Mouse (Mus musculus): Measurements from ENCODE around the gene Tspan9. TPM values are rescaled to one million over a fixed set of nuclear protein-coding genes. Genes with fewer than 3 reads are reported as not detected.

The Tspan9 gene
- polyA plus RNA-seq, 1 experiment from 2014 or later = 141 TPM

- WGBS = 73% methylated on average over 1 of the region's 1 CpGs
- Histone ChIP-seq H3K4me1 (peaks cover 28% of the 10 kb centered on the region), H3K27me3 (no peaks in the 10 kb centered on the region)
Measured at GRCm38 (mm10) chr6:128001587-128001986, 141.8 kb downstream of the Tspan9 start.

DNA sequence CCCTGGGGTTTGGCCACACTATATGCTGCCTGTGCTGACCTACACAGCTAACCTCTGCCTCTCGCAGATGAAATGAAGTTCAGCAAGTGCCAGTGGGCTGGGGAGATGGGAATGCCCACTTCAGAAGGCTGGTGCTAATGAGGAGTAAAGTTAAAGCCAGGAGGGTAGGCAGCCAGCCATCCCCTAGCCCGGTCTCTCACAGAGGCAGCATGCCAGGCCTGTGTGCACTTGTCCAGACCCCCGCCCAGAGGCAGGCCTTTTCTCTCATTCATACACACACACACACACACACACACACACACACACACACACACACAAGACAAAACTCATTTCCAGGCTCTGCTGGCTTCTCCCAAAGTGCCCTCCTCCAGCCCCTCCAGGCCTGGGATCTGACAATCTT lies 142.6 kb downstream of the Tspan9 start:
- Histone ChIP-seq H3K9me3 (no peaks in the 10 kb centered on the region), H3K4me1 (peaks cover 28% of the 10 kb centered on the region), H3K27me3 (no peaks in the 10 kb centered on the region), H3K36me3 (no peaks in the 10 kb centered on the region), H3K27ac (no peak overlapping the region), H3K4me3 (no peak overlapping the region), H3K4me2 (no peak overlapping the region), H3K9ac (no peak overlapping the region)
- no peak for ATAC-seq (ENCODE audit: insufficient number of reproducible peaks, low FRiP score, low TSS enrichment, low read depth)
- 60% methylated on average over 3 of the region's 3 CpGs for WGBS

More at GRCm38 (mm10) chr6:128001587-128001986, 141.8 kb downstream of the Tspan9 start:
- H3K9me3 ChIP-seq = no peaks in the 10 kb centered on the region
- ATAC-seq (ENCODE audit: insufficient number of reproducible peaks, low FRiP score, low TSS enrichment, low read depth) = no peak
- no peak overlapping the region for H3K27ac ChIP-seq
- no peak overlapping the region for H3K4me2 ChIP-seq
- no peaks in the 10 kb centered on the region for H3K36me3 ChIP-seq
- H3K9ac ChIP-seq = no peak overlapping the region
- H3K4me3 ChIP-seq = no peak overlapping the region

GRCm38 (mm10) chr6:127999118-127999517 lies 144.3 kb downstream of the Tspan9 start:
- H3K4me3 ChIP-seq = no peak overlapping the region
- no peak overlapping the region for H3K4me2 ChIP-seq
- 77% methylated on average over 2 of the region's 2 CpGs for WGBS
- no peaks in the 10 kb centered on the region for H3K27me3 ChIP-seq
- ATAC-seq (ENCODE audit: insufficient number of reproducible peaks, low FRiP score, low TSS enrichment, low read depth) = no peak
- no peaks in the 10 kb centered on the region for H3K36me3 ChIP-seq
- no peaks in the 10 kb centered on the region for H3K9me3 ChIP-seq
- no peak overlapping the region for H3K27ac ChIP-seq
- peaks cover 28% of the 10 kb centered on the region for H3K4me1 ChIP-seq
- H3K9ac ChIP-seq = no peak overlapping the region

DNA sequence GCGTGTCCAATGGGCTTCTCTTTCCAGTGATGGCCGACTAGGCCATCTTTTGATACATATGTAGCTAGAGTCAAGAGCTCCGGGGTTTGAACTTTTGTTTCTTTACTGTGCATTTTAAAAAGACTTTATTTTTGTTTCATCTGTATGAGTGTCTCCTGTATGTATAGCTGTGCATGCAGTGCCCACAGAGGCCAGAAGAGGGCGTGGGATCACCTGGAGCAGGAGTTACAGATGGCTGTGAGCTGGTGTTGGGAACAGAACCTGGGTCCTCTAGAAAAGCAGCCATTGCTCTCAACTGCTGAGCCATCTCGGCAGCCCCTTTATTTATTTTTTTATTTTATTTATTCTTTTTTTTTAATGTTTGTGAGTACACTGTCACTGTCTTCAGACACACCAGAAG lies 146.5 kb downstream of the Tspan9 start:
- Histone ChIP-seq H3K27ac (no peak overlapping the region), H3K4me3 (no peak overlapping the region), H3K4me2 (no peak overlapping the region), H3K9ac (no peak overlapping the region), H3K9me3 (no peaks in the 10 kb centered on the region), H3K27me3 (no peaks in the 10 kb centered on the region), H3K4me1 (peaks cover 15% of the 10 kb centered on the region), H3K36me3 (no peaks in the 10 kb centered on the region)
- no peak for ATAC-seq (ENCODE audit: insufficient number of reproducible peaks, low FRiP score, low TSS enrichment, low read depth)
- 83% methylated on average over 5 of the region's 5 CpGs for WGBS

- Histone ChIP-seq H3K4me2 (no peak overlapping the region), H3K27ac (no peak overlapping the region), H3K4me1 (peaks cover 20% of the 10 kb centered on the region), H3K4me3 (no peak overlapping the region), H3K36me3 (no peaks in the 10 kb centered on the region), H3K27me3 (no peaks in the 10 kb centered on the region), H3K9me3 (no peaks in the 10 kb centered on the region), H3K9ac (no peak overlapping the region)
- 77% methylated on average over 8 of the region's 8 CpGs for WGBS
- ATAC-seq (ENCODE audit: insufficient number of reproducible peaks, low FRiP score, low TSS enrichment, low read depth) = no peak
Measured at GRCm38 (mm10) chr6:127992993-127993392, 150.4 kb downstream of the Tspan9 start.

- 75% methylated on average over 11 of the region's 11 CpGs for WGBS
- no peak overlapping the region for H3K4me2 ChIP-seq
- H3K27ac ChIP-seq = no peak overlapping the region
- no peak for ATAC-seq (ENCODE audit: insufficient number of reproducible peaks, low FRiP score, low TSS enrichment, low read depth)
- no peaks in the 10 kb centered on the region for H3K9me3 ChIP-seq
- no peaks in the 10 kb centered on the region for H3K36me3 ChIP-seq
- H3K4me3 ChIP-seq = no peak overlapping the region
- no peaks in the 10 kb centered on the region for H3K27me3 ChIP-seq
- H3K4me1 ChIP-seq = peaks cover 20% of the 10 kb centered on the region
- H3K9ac ChIP-seq = no peak overlapping the region
Measured at GRCm38 (mm10) chr6:127991509-127992176, 151.8 kb downstream of the Tspan9 start.

GRCm38 (mm10) chr6:127989624-127990212 lies 153.7 kb downstream of the Tspan9 start:
- H3K4me1 ChIP-seq = peaks cover 37% of the 10 kb centered on the region
- H3K9me3 ChIP-seq = no peaks in the 10 kb centered on the region
- 58% methylated on average over 11 of the region's 11 CpGs for WGBS
- no peak overlapping the region for H3K4me3 ChIP-seq
- no peak overlapping the region for H3K9ac ChIP-seq
- no peak overlapping the region for H3K4me2 ChIP-seq
- no peaks in the 10 kb centered on the region for H3K36me3 ChIP-seq
- no peaks in the 10 kb centered on the region for H3K27me3 ChIP-seq
- H3K27ac ChIP-seq = peak overlapping the region; percentile 39
- peak; percentile 81 for ATAC-seq (ENCODE audit: insufficient number of reproducible peaks, low FRiP score, low TSS enrichment, low read depth)

DNA sequence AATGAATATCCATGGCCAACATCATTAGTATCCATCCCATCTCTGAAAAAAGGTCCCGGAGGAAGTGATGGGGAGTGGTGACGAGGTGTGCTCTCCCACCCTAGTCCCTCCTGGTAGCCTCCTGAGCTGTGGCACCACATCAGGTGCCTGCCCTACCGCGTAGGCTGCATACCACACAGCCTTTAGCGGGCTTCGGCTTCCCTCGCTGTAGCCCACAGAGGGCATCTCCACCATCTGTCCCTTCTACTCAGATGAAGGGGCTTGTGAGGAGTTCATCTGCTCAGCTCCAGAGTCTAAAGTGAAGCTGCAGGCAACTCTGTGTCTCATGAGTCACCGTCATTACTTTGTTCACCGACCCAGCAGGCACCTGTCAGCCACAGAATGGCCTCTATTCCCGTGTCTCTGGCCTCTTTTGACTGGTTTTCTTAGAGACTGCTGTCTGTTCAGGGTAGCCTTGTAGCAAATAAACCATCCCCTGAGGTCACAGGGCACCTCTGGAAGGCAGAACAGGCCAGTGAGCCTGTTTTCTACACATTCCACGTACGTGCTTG lies 154.4 kb downstream of the Tspan9 start:
- Histone ChIP-seq H3K9ac (no peak overlapping the region), H3K4me2 (no peak overlapping the region), H3K4me3 (no peak overlapping the region), H3K27me3 (no peaks in the 10 kb centered on the region), H3K27ac (peak overlapping the region; percentile 39), H3K4me1 (peaks cover 37% of the 10 kb centered on the region), H3K36me3 (no peaks in the 10 kb centered on the region), H3K9me3 (no peaks in the 10 kb centered on the region)
- WGBS = 85% methylated on average over 12 of the region's 12 CpGs
- ATAC-seq (ENCODE audit: insufficient number of reproducible peaks, low FRiP score, low TSS enrichment, low read depth) = no peak

DNA sequence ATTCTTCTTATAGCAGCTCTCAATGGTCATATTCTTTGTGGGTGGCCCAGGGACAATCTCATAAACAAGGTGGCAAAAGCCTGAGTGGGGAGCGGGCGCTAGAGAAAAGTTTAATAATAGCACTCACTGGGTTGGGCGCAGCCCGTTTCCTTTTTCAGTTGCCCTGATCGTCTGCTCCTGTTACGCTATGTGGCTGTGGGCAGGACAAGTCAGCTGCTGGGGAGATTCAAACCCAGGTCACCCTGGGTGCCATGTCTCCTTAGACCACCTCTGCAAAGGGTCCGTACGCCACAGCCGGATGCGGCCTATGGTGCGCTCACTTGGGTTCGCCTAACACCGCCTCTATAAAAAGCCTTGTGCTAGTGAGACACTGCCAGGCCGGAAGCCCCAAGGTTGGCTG lies 156.0 kb downstream of the Tspan9 start:
- Histone ChIP-seq H3K36me3 (no peaks in the 10 kb centered on the region), H3K9ac (no peak overlapping the region), H3K9me3 (no peaks in the 10 kb centered on the region), H3K4me3 (no peak overlapping the region), H3K4me1 (peaks cover 37% of the 10 kb centered on the region), H3K27ac (no peak overlapping the region), H3K27me3 (no peaks in the 10 kb centered on the region), H3K4me2 (no peak overlapping the region)
- WGBS = 87% methylated on average over 14 of the region's 14 CpGs
- ATAC-seq (ENCODE audit: insufficient number of reproducible peaks, low FRiP score, low TSS enrichment, low read depth) = no peak

DNA sequence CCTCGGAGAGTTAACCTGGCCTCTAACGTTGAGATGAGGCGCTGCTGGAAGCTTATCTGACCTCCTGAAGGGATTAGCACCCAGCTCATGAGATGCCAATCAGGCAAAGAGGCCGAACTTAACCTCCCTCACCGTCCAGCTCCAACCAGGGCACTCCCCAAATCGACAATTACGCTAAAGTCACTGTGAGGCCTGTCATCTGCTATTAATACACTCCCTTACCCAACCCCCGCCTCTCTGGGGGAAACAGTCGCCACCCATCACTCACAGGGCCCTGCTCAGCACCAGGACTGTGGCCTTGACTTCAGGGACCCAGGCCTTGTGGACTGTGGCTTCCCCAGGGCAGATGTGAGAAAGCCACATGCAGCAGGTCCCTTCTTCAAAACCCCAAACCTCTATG lies 157.0 kb downstream of the Tspan9 start:
- Histone ChIP-seq H3K27ac (no peak overlapping the region), H3K4me1 (peaks cover 31% of the 10 kb centered on the region), H3K36me3 (no peaks in the 10 kb centered on the region), H3K27me3 (no peaks in the 10 kb centered on the region), H3K4me3 (no peak overlapping the region), H3K4me2 (no peak overlapping the region), H3K9me3 (no peaks in the 10 kb centered on the region), H3K9ac (no peak overlapping the region)
- no peak for ATAC-seq (ENCODE audit: insufficient number of reproducible peaks, low FRiP score, low TSS enrichment, low read depth)
- 48% methylated on average over 9 of the region's 9 CpGs for WGBS

- no peak for ATAC-seq (ENCODE audit: insufficient number of reproducible peaks, low FRiP score, low TSS enrichment, low read depth)
- no peak overlapping the region for H3K4me2 ChIP-seq
- no peak overlapping the region for H3K4me3 ChIP-seq
- no peak overlapping the region for H3K27ac ChIP-seq
- H3K9me3 ChIP-seq = no peaks in the 10 kb centered on the region
- no peak overlapping the region for H3K9ac ChIP-seq
- no peaks in the 10 kb centered on the region for H3K36me3 ChIP-seq
- no peaks in the 10 kb centered on the region for H3K27me3 ChIP-seq
- WGBS = 54% methylated on average over 8 of the region's 8 CpGs
- H3K4me1 ChIP-seq = peaks cover 30% of the 10 kb centered on the region
Measured at GRCm38 (mm10) chr6:127981176-127981575, 162.2 kb downstream of the Tspan9 start.

- Histone ChIP-seq H3K27me3 (no peaks in the 10 kb centered on the region), H3K9me3 (no peaks in the 10 kb centered on the region), H3K4me3 (no peak overlapping the region), H3K36me3 (no peaks in the 10 kb centered on the region), H3K27ac (no peak overlapping the region), H3K4me1 (peaks cover 23% of the 10 kb centered on the region), H3K4me2 (no peak overlapping the region), H3K9ac (no peak overlapping the region)
- ATAC-seq (ENCODE audit: insufficient number of reproducible peaks, low FRiP score, low TSS enrichment, low read depth) = no peak
- WGBS = 68% methylated on average over 11 of the region's 11 CpGs
Measured at GRCm38 (mm10) chr6:127980381-127981045, 162.9 kb downstream of the Tspan9 start.

Data from limb, embryonic 15.5 days (tissue).